Mouse (Mus musculus) monocyte, adult 2 months (primary cell): Measurements from ENCODE around the gene Slc16a7.

Experiments
- DNase-seq, 2 experiments: peaks; one replicate each; pipeline ENCODE4 v3.0.0; 2022; ENCODE audit warnings: low spot score in 2 of 2, low read depth in 1 of 2

Slc16a7 gene

DNA sequence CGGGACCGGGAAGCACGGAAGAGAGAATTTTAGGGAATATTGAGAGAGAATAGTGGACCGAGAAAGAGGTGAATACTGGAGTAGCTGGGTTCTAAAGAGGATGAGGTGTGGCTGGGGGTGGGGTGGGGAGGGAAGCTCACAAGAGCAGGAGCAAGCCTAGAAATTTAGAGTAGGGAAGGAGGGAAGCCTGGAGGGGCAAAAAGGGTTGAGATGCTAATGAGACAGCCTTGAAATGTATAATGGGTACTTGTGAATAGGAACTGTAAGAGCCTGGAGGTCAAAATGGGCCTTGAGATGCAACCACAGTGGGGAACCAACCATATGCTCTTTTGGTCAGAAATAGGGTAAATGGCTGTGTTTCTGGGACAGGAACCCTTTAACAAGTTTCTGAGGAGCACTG is 203.9 kb downstream of the Slc16a7 start:
- no peak for DNase-seq

DNA sequence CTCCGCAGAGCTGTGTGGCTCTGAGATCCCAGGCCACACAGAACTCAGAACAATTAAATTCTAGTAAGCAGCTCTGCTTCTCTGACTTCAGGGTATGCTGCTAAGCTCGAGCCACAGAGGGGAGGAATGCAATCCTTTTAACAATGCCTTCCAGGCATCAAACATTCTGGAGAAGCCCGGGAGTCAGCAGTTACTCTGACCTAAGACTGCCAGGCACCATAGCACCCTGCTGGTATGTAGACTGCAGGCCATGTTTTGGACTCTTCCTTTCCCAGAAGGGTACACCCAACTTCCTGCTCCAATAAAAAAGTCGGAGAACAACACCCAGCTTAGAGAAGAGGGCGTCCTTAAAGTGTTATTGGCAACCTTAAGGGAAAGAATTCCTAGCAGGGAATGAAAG is 205.1 kb downstream of the Slc16a7 start:
- DNase-seq, result no peak

DNA sequence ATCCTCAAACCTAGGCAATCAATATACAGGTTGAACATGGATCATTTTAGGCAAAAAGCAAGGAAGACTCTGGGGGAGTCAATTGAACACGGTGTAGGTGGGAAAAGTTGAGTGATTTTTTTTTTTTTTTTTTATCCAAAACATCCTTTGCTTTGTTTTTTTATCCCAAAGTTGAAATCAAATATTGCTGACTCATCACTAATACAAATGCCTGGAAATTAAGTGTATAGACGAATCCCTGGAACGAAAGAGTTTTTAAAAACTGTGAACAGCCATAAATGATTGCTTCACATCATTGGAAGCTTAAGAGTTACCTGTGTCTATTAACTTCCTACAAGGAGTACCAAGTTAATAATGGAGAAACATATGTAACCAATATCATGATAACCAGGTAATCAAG is 206.7 kb downstream of the Slc16a7 start:
- DNase-seq, result no peak

DNA sequence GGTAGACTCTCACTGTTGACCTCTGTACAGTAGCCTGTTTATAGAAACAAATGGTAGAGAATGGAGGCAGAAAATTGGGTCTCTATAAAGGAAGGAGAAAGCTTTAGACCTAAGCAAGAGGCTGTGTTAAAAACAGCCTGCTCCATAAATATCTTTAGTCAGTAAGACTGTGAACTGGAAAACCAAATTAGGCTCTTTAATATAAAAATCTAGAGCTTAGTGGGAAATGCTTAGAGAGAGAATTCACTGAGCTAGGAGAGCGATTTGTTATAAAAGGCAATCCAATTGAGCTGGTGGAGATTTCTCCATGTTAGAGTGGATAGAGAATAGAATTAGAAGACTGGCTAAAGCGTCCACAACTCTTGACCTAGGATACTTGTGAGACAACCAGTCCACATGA is 211.5 kb downstream of the Slc16a7 start:
- no peak for DNase-seq

DNA sequence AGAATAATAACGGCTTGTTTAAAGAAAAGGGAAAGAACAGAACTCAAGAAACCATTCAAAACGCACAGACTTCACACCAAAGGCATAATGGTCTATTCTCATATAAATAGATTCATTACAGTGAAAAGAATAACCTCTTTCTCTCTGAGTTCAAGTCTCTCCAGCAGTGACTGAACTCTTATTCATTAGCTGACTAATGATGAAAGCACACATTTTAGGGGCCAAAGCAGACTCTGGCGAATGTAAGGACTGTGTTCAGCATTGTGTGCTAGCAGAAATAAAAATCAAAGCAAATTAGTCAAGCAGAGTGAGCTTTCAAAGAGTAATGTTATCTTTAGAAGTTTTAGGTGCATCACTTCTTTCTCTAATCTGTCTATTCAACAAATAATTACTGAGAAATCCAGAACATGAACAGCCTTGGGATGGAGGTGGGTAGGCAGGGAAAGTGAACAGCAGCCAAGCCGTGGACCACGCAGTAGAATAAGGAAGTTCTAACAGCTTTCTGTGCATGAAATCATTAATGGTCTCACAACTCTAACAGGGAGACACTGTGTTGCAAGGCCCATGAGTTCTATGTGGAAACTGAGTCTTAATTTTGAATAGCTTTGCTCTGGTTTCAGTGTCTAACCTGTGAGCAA is 214.1 kb downstream of the Slc16a7 start:
- no peak for DNase-seq

DNA sequence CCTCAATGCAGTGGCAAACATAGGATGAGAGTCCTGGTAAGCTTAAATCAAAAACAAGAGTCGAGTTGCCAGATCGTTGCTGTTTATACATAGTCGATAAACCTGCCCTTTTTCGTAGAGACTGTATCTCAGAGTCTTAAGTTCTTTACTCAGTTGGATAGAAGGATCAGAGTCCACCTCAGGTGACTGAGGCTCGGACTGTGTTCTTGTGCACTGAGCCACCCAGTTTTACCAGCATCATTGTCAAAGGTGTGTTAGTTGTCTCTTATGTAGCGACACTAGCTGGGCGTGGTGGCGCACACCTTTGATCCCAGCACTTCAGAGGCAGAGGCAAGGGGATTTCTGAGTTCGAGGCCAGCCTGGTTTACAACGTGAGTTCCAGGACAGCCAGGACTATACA is 217.6 kb downstream of the Slc16a7 start:
- no peak for DNase-seq

DNA sequence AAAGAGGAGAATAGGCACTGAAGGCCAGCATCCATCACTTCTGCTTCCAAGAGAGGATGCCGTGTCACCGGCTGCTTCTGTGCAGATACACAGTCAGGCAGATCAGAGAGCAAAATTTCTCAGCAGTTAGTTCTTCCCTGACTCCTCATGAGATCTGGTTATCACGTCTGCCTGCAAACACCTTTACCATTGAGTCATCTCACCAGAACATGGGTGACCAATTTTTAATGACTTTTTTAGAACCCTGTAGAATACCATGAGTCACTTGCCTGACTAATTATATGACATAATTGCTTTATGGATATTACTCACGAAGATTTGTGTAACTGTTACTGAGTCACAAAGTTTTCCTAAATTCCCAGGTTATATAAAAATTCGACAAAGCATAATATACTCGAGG is 218.1 kb downstream of the Slc16a7 start:
- no peak for DNase-seq
